Mouse (Mus musculus): ENCODE results near the gene Trmt5. TPM values are rescaled to one million over a fixed set of nuclear protein-coding genes. Genes with fewer than 3 reads are reported as not detected.

Trmt5 gene
- polyA plus RNA-seq, 1 experiment from 2014 or later: 23.8 TPM

DNA sequence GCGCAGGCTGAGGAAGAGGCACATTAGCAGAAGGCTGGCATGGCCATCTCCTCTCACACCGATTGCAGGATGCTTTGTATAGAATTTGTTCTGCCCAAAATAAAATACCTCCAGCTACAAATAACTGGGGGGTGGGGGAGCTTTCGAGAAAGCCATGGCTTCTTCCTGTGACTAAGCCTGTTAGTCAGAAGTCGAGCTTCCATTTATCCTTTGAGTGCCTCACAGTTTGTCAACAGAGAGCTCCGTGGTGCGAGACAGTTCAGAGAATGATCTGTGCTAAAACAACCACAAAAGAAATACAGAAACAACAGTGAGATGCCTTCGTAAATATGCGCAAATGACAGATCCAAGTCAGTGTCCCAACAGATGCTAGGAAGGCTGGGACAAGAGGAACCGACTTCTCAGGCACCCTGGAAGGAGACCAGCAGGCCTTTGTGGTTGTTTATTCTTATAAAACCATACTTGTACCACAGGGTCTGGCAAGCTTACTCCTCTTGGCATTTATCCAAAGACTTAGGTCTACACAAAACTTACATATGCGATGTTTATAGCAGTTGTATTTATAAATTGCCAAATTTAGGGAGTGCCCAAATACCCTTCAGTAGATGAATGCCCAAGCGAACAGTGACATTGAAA lies 9.1 kb upstream of the Trmt5 start:
- no peaks in the 10 kb centered on the region for H3K36me3 ChIP-seq (ENCODE audit: control insufficient read depth, insufficient read depth, low read length)
- H3K9me3 ChIP-seq (ENCODE audit: control insufficient read depth, low read length): no peaks in the 10 kb centered on the region
- H3K9ac ChIP-seq (ENCODE audit: low read depth, low read length): no peak overlapping the region
- H3K4me1 ChIP-seq (replicated peaks; ENCODE audit: control insufficient read depth, insufficient read depth, low read length): no peaks in the 10 kb centered on the region
- no peaks in the 10 kb centered on the region for H3K27me3 ChIP-seq (replicated peaks; ENCODE audit: control insufficient read depth, insufficient read depth, low read length)
- 88% methylated on average over 11 of the region's 11 CpGs for WGBS
- H3K27ac ChIP-seq (ENCODE audit: low read depth, low read length): no peak overlapping the region
- no peak overlapping the region for H3K4me2 ChIP-seq
- ATAC-seq (replicated peaks; ENCODE audit: low FRiP score): no peak
- no peak overlapping the region for H3K4me3 ChIP-seq (ENCODE audit: low read depth, low read length)
- no peak for DNase-seq (ENCODE audit: low spot score)

GRCm38 (mm10) chr12:73294884-73295283 lies 8.4 kb upstream of the Trmt5 start:
- DNase-seq (ENCODE audit: low spot score): no peak
- Histone ChIP-seq H3K27ac (ENCODE audit: low read depth, low read length) (no peak overlapping the region), H3K36me3 (ENCODE audit: control insufficient read depth, insufficient read depth, low read length) (no peaks in the 10 kb centered on the region), H3K4me2 (no peak overlapping the region), H3K4me3 (ENCODE audit: low read depth, low read length) (no peak overlapping the region), H3K9ac (ENCODE audit: low read depth, low read length) (no peak overlapping the region), H3K4me1 (replicated peaks; ENCODE audit: control insufficient read depth, insufficient read depth, low read length) (no peaks in the 10 kb centered on the region), H3K9me3 (ENCODE audit: control insufficient read depth, low read length) (no peaks in the 10 kb centered on the region), H3K27me3 (replicated peaks; ENCODE audit: control insufficient read depth, insufficient read depth, low read length) (no peaks in the 10 kb centered on the region)
- no peak for ATAC-seq (replicated peaks; ENCODE audit: low FRiP score)

- Histone ChIP-seq H3K4me2 (no peak overlapping the region), H3K9me3 (ENCODE audit: control insufficient read depth, low read length) (no peaks in the 10 kb centered on the region), H3K4me1 (replicated peaks; ENCODE audit: control insufficient read depth, insufficient read depth, low read length) (peaks cover 11% of the 10 kb centered on the region), H3K27me3 (replicated peaks; ENCODE audit: control insufficient read depth, insufficient read depth, low read length) (no peaks in the 10 kb centered on the region), H3K27ac (ENCODE audit: low read depth, low read length) (no peak overlapping the region), H3K4me3 (ENCODE audit: low read depth, low read length) (no peak overlapping the region), H3K9ac (ENCODE audit: low read depth, low read length) (peak overlapping the region; percentile 27; the same call in 1 of the 2 replicates), H3K36me3 (ENCODE audit: control insufficient read depth, insufficient read depth, low read length) (peaks cover 5% of the 10 kb centered on the region; the same call in 1 of the 2 replicates)
- ATAC-seq (replicated peaks; ENCODE audit: low FRiP score) (no peak), DNase-seq (ENCODE audit: low spot score) (no peak)
- 80% methylated on average over 3 of the region's 3 CpGs for WGBS
Measured at GRCm38 (mm10) chr12:73288626-73289025, 2.1 kb upstream of the Trmt5 start.

- WGBS: 54% methylated on average over 8 of the region's 8 CpGs
- no peak for DNase-seq (ENCODE audit: low spot score)
- H3K27me3 ChIP-seq (replicated peaks; ENCODE audit: control insufficient read depth, insufficient read depth, low read length): no peaks in the 10 kb centered on the region
Measured at GRCm38 (mm10) chr12:73287609-73288008, 1.1 kb upstream of the Trmt5 start.

DNA sequence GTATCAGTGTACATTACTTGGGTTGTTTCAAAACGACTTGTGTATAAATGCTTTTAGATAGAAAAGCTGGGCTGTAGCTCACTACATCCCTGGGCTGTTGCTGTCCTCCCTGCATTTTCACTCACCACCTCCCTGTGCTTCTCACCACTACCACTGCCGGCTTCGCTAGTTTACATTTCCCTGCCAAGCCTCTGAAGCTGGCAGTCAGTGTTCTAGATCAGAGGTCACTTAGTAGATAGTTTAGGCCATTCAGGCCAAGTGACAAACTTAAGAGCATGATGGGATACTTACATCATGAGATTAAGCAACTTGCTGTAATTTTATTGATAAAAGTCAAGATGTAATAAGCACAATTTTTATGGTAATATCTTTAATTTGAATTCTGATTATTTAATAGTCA lies 11.6 kb downstream of the Trmt5 start:
- ATAC-seq (replicated peaks; ENCODE audit: low FRiP score) (no peak), DNase-seq (ENCODE audit: low spot score) (no peak)
- H3K9ac ChIP-seq (ENCODE audit: low read depth, low read length): no peak overlapping the region
- no peak overlapping the region for H3K4me3 ChIP-seq (ENCODE audit: low read depth, low read length)
- H3K9me3 ChIP-seq (ENCODE audit: control insufficient read depth, low read length): no peaks in the 10 kb centered on the region
- no peak overlapping the region for H3K4me2 ChIP-seq
- peaks cover 13% of the 10 kb centered on the region for H3K36me3 ChIP-seq (ENCODE audit: control insufficient read depth, insufficient read depth, low read length)
- H3K4me1 ChIP-seq (replicated peaks; ENCODE audit: control insufficient read depth, insufficient read depth, low read length): no peaks in the 10 kb centered on the region
- 93% methylated on average over 3 of the region's 3 CpGs for WGBS
- H3K27ac ChIP-seq (ENCODE audit: low read depth, low read length): no peak overlapping the region
- H3K27me3 ChIP-seq (replicated peaks; ENCODE audit: control insufficient read depth, insufficient read depth, low read length): no peaks in the 10 kb centered on the region

More at GRCm38 (mm10) chr12:73287609-73288008, 1.1 kb upstream of the Trmt5 start:
- peak overlapping the region; percentile 69 for H3K4me2 ChIP-seq
- peaks cover 7% of the 10 kb centered on the region; the same call in 1 of the 2 replicates for H3K36me3 ChIP-seq (ENCODE audit: control insufficient read depth, insufficient read depth, low read length)
- H3K9me3 ChIP-seq (ENCODE audit: control insufficient read depth, low read length): no peaks in the 10 kb centered on the region
- H3K4me1 ChIP-seq (replicated peaks; ENCODE audit: control insufficient read depth, insufficient read depth, low read length): peaks cover 11% of the 10 kb centered on the region
- H3K4me3 ChIP-seq (ENCODE audit: low read depth, low read length): peak overlapping the region; percentile 85
- no peak for ATAC-seq (replicated peaks; ENCODE audit: low FRiP score)
- H3K27ac ChIP-seq (ENCODE audit: low read depth, low read length): no peak overlapping the region
- H3K9ac ChIP-seq (ENCODE audit: low read depth, low read length): peak overlapping the region; percentile 86; the same call in 1 of the 2 replicates

- Histone ChIP-seq H3K9ac (ENCODE audit: low read depth, low read length) (no peak overlapping the region), H3K4me3 (ENCODE audit: low read depth, low read length) (no peak overlapping the region), H3K27ac (ENCODE audit: low read depth, low read length) (no peak overlapping the region), H3K36me3 (ENCODE audit: control insufficient read depth, insufficient read depth, low read length) (no peaks in the 10 kb centered on the region; the same call in 1 of the 2 replicates), H3K9me3 (ENCODE audit: control insufficient read depth, low read length) (no peaks in the 10 kb centered on the region), H3K4me1 (replicated peaks; ENCODE audit: control insufficient read depth, insufficient read depth, low read length) (no peaks in the 10 kb centered on the region), H3K27me3 (replicated peaks; ENCODE audit: control insufficient read depth, insufficient read depth, low read length) (no peaks in the 10 kb centered on the region), H3K4me2 (no peak overlapping the region)
- DNase-seq (ENCODE audit: low spot score): no peak
- 89% methylated on average over 4 of the region's 4 CpGs for WGBS
- ATAC-seq (replicated peaks; ENCODE audit: low FRiP score): no peak
Measured at GRCm38 (mm10) chr12:73269933-73270332, 16.6 kb downstream of the Trmt5 start.

DNA sequence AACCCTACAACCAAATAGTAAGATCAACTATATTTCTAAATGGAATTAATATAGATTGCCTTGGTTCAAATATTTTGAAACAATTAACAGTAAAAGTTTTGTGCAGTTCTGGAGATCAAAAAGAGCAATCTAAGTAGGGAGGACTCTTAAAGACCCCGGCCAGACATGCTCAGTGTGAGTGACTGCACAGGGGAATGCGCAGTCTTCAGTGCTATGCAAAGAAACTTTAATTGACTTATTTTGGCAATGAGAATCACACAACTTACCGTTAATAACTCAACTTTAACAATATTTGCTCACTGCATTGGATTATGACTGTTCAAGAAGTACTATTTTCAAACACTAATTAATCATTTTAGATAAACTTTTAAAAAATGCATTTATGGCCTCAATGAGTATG lies 17.0 kb downstream of the Trmt5 start:
- WGBS: 89% methylated on average over 3 of the region's 3 CpGs
- ATAC-seq (replicated peaks; ENCODE audit: low FRiP score): no peak

GRCm38 (mm10) chr12:73268497-73268896 lies 18.0 kb downstream of the Trmt5 start:
- H3K4me1 ChIP-seq (replicated peaks; ENCODE audit: control insufficient read depth, insufficient read depth, low read length): no peaks in the 10 kb centered on the region
- H3K27ac ChIP-seq (ENCODE audit: low read depth, low read length): no peak overlapping the region
- no peaks in the 10 kb centered on the region for H3K9me3 ChIP-seq (ENCODE audit: control insufficient read depth, low read length)
- no peaks in the 10 kb centered on the region for H3K36me3 ChIP-seq (ENCODE audit: control insufficient read depth, insufficient read depth, low read length)
- 85% methylated on average over 1 of the region's 1 CpGs for WGBS
- ATAC-seq (replicated peaks; ENCODE audit: low FRiP score) (no peak), DNase-seq (ENCODE audit: low spot score) (no peak)
- H3K4me3 ChIP-seq (ENCODE audit: low read depth, low read length): no peak overlapping the region
- H3K27me3 ChIP-seq (replicated peaks; ENCODE audit: control insufficient read depth, insufficient read depth, low read length): no peaks in the 10 kb centered on the region
- H3K4me2 ChIP-seq: no peak overlapping the region
- no peak overlapping the region for H3K9ac ChIP-seq (ENCODE audit: low read depth, low read length)

More for the DNA sequence above, 17.0 kb downstream of the Trmt5 start:
- H3K36me3 ChIP-seq (ENCODE audit: control insufficient read depth, insufficient read depth, low read length): no peaks in the 10 kb centered on the region; the same call in 1 of the 2 replicates
- no peaks in the 10 kb centered on the region for H3K27me3 ChIP-seq (replicated peaks; ENCODE audit: control insufficient read depth, insufficient read depth, low read length)
- no peak overlapping the region for H3K4me2 ChIP-seq
- no peaks in the 10 kb centered on the region for H3K4me1 ChIP-seq (replicated peaks; ENCODE audit: control insufficient read depth, insufficient read depth, low read length)
- DNase-seq (ENCODE audit: low spot score): no peak
- no peak overlapping the region for H3K9ac ChIP-seq (ENCODE audit: low read depth, low read length)
- H3K27ac ChIP-seq (ENCODE audit: low read depth, low read length): no peak overlapping the region
- H3K4me3 ChIP-seq (ENCODE audit: low read depth, low read length): no peak overlapping the region
- no peaks in the 10 kb centered on the region for H3K9me3 ChIP-seq (ENCODE audit: control insufficient read depth, low read length)

- Histone ChIP-seq H3K4me3 (ENCODE audit: low read depth, low read length) (no peak overlapping the region), H3K36me3 (ENCODE audit: control insufficient read depth, insufficient read depth, low read length) (no peaks in the 10 kb centered on the region), H3K4me1 (replicated peaks; ENCODE audit: control insufficient read depth, insufficient read depth, low read length) (no peaks in the 10 kb centered on the region), H3K9me3 (ENCODE audit: control insufficient read depth, low read length) (no peaks in the 10 kb centered on the region), H3K27me3 (replicated peaks; ENCODE audit: control insufficient read depth, insufficient read depth, low read length) (no peaks in the 10 kb centered on the region), H3K4me2 (no peak overlapping the region), H3K27ac (ENCODE audit: low read depth, low read length) (no peak overlapping the region), H3K9ac (ENCODE audit: low read depth, low read length) (no peak overlapping the region)
- ATAC-seq (replicated peaks; ENCODE audit: low FRiP score) (no peak), DNase-seq (ENCODE audit: low spot score) (no peak)
- WGBS: 82% methylated on average over 1 of the region's 1 CpGs
Measured at GRCm38 (mm10) chr12:73266597-73266996, 19.9 kb downstream of the Trmt5 start.

Data from liver, embryonic 11.5 days (tissue).